Mouse (Mus musculus) kidney, embryonic 15.5 days (tissue): ENCODE data around the gene Btrc. TPM values are rescaled to one million over a fixed set of nuclear protein-coding genes. Genes with fewer than 3 reads are reported as not detected.

ENCODE experiments used
- ATAC-seq: fragments of 200-750 bp; cut with Nextera tagmentation; replicated peaks from 2 replicates; pipeline ENCODE4 v1.8.0; 2017; ENCODE audit warnings: moderate TSS enrichment; ENCODE audit not compliant: low FRiP score
- H3K27ac ChIP-seq: fragments of 300-500 bp; sonication (generic); 2 replicates; pipeline ENCODE4 v1.5.1; 2015; ENCODE audit warnings: mild to moderate bottlenecking, inconsistent platforms
- H3K27me3 ChIP-seq: fragments of 300-500 bp; sonication (generic); 2 replicates; pipeline ENCODE4 v1.6.1; 2015; ENCODE audit warnings: inconsistent platforms
- H3K36me3 ChIP-seq: fragments of 300-500 bp; sonication (generic); 2 replicates; pipeline ENCODE4 v1.6.1; 2015; ENCODE audit warnings: inconsistent platforms
- H3K4me1 ChIP-seq: fragments of 300-500 bp; sonication (generic); 2 replicates; pipeline ENCODE4 v1.6.1; 2015; ENCODE audit warnings: inconsistent platforms
- H3K4me2 ChIP-seq: fragments of 300-500 bp; sonication (generic); 2 replicates; pipeline ENCODE4 v1.6.1; 2015; ENCODE audit warnings: moderate library complexity, mild to moderate bottlenecking, inconsistent platforms
- H3K4me3 ChIP-seq: fragments of 300-500 bp; sonication (generic); replicated peaks from 2 replicates; pipeline ENCODE4 v1.5.1; 2015; ENCODE audit warnings: mild to moderate bottlenecking, inconsistent platforms
- H3K9ac ChIP-seq: fragments of 300-500 bp; sonication (generic); 2 replicates; pipeline ENCODE4 v1.6.1; 2015; ENCODE audit warnings: mild to moderate bottlenecking, inconsistent platforms
- H3K9me3 ChIP-seq: fragments of 300-500 bp; sonication (generic); replicated peaks from 2 replicates; pipeline ENCODE4 v1.6.1; 2016; ENCODE audit warnings: inconsistent platforms
- WGBS: fragments of 180-500 bp; shearing (Covaris S2); methylation state at CpG from one replicate; pipeline ENCODE4 v1.1.7; 2015; ENCODE audit warnings: mixed read lengths; 5-methylcytosine and 5-hydroxymethylcytosine counted together
- polyA plus RNA-seq: library from polyadenylated mRNA; unstranded; fragments of >200 nt; fragmentation: Nextera tagmentation; extraction: Ambion mirVana; gene quantifications from 2 replicates; pipeline ENCODE4 v1.2.1, GENCODE M21; 2015

The Btrc gene
- polyA plus RNA-seq, 1 experiment from 2014 or later: 49.3 TPM

GRCm38 (mm10) chr19:45447886-45448285 is 84.4 kb downstream of the Btrc start:
- 61% methylated on average over 1 of the region's 1 CpGs for WGBS

GRCm38 (mm10) chr19:45454391-45454790 is 90.9 kb downstream of the Btrc start:
- H3K36me3 ChIP-seq: peaks cover 12% of the 10 kb centered on the region; the same call in 1 of the 2 replicates
- no peak for ATAC-seq
- H3K27ac ChIP-seq: no peak overlapping the region
- H3K9ac ChIP-seq: no peak overlapping the region
- whole genome bisulfite sequencing: 97% methylated on average over 3 of the region's 3 CpGs
- peaks cover 7% of the 10 kb centered on the region for H3K4me1 ChIP-seq
- no peak overlapping the region for H3K4me3 ChIP-seq
- no peaks in the 10 kb centered on the region for H3K9me3 ChIP-seq
- H3K4me2 ChIP-seq: no peak overlapping the region
- H3K27me3 ChIP-seq: no peaks in the 10 kb centered on the region

More at GRCm38 (mm10) chr19:45447886-45448285, 84.4 kb downstream of the Btrc start:
- Histone ChIP-seq H3K9me3 (no peaks in the 10 kb centered on the region), H3K9ac (no peak overlapping the region), H3K4me3 (no peak overlapping the region), H3K36me3 (peaks cover 7% of the 10 kb centered on the region; the same call in 1 of the 2 replicates), H3K4me1 (0 out of 2 replicates have a peak, but pooled peaks cover 3% of the 10 kb centered on the region), H3K4me2 (no peak overlapping the region), H3K27me3 (no peaks in the 10 kb centered on the region), H3K27ac (no peak overlapping the region)
- ATAC-seq: no peak

- peaks cover 14% of the 10 kb centered on the region for H3K4me1 ChIP-seq
- ATAC-seq: no peak
- 90% methylated on average over 7 of the region's 7 CpGs for WGBS
- no peaks in the 10 kb centered on the region for H3K27me3 ChIP-seq
- H3K4me3 ChIP-seq: no peak overlapping the region
- no peaks in the 10 kb centered on the region for H3K9me3 ChIP-seq
- H3K27ac ChIP-seq: no peak overlapping the region
- peaks cover 12% of the 10 kb centered on the region; the same call in 1 of the 2 replicates for H3K36me3 ChIP-seq
- no peak overlapping the region for H3K9ac ChIP-seq
- H3K4me2 ChIP-seq: no peak overlapping the region
Observed at GRCm38 (mm10) chr19:45456896-45457295, 93.4 kb downstream of the Btrc start.

- no peak overlapping the region for H3K4me2 ChIP-seq
Observed at GRCm38 (mm10) chr19:45458702-45459101, 95.2 kb downstream of the Btrc start.

GRCm38 (mm10) chr19:45459931-45460665 is 96.6 kb downstream of the Btrc start:
- 34% methylated on average over 9 of the region's 9 CpGs for WGBS
- Histone ChIP-seq H3K4me1 (peaks cover 14% of the 10 kb centered on the region), H3K9me3 (no peaks in the 10 kb centered on the region), H3K9ac (no peak overlapping the region), H3K27ac (no peak overlapping the region), H3K4me2 (no peak overlapping the region), H3K4me3 (no peak overlapping the region), H3K27me3 (no peaks in the 10 kb centered on the region), H3K36me3 (0 out of 2 replicates have a peak, but pooled peaks cover 5% of the 10 kb centered on the region)
- ATAC-seq: no peak

More at GRCm38 (mm10) chr19:45458702-45459101, 95.2 kb downstream of the Btrc start:
- WGBS: 30% methylated on average over 7 of the region's 7 CpGs
- 0 out of 2 replicates have a peak, but pooled peaks cover 5% of the 10 kb centered on the region for H3K36me3 ChIP-seq
- ATAC-seq: no peak
- H3K9me3 ChIP-seq: no peaks in the 10 kb centered on the region
- no peak overlapping the region for H3K9ac ChIP-seq
- no peak overlapping the region for H3K4me3 ChIP-seq
- H3K27ac ChIP-seq: no peak overlapping the region
- H3K4me1 ChIP-seq: peaks cover 14% of the 10 kb centered on the region
- no peaks in the 10 kb centered on the region for H3K27me3 ChIP-seq

- Histone ChIP-seq H3K9me3 (no peaks in the 10 kb centered on the region), H3K4me3 (no peak overlapping the region), H3K4me2 (no peak overlapping the region), H3K9ac (no peak overlapping the region), H3K27me3 (no peaks in the 10 kb centered on the region), H3K27ac (no peak overlapping the region), H3K4me1 (peaks cover 14% of the 10 kb centered on the region), H3K36me3 (0 out of 2 replicates have a peak, but pooled peaks cover 5% of the 10 kb centered on the region)
- 36% methylated on average over 10 of the region's 10 CpGs for WGBS
- ATAC-seq: no peak
Observed at GRCm38 (mm10) chr19:45460749-45461736, 97.5 kb downstream of the Btrc start.

- H3K36me3 ChIP-seq: peaks cover 6% of the 10 kb centered on the region; the same call in 1 of the 2 replicates
- no peak for ATAC-seq
- H3K27me3 ChIP-seq: no peaks in the 10 kb centered on the region
- H3K27ac ChIP-seq: no peak overlapping the region
- H3K4me1 ChIP-seq: peaks cover 6% of the 10 kb centered on the region
- WGBS: 96% methylated on average over 5 of the region's 5 CpGs
- H3K9me3 ChIP-seq: no peaks in the 10 kb centered on the region
- no peak overlapping the region for H3K4me2 ChIP-seq
- no peak overlapping the region for H3K4me3 ChIP-seq
- H3K9ac ChIP-seq: no peak overlapping the region
Observed at GRCm38 (mm10) chr19:45469760-45470159, 106.2 kb downstream of the Btrc start.

GRCm38 (mm10) chr19:45472691-45473520 is 109.4 kb downstream of the Btrc start:
- H3K9ac ChIP-seq: no peak overlapping the region
- H3K27me3 ChIP-seq: no peaks in the 10 kb centered on the region
- no peak overlapping the region for H3K4me2 ChIP-seq
- H3K4me3 ChIP-seq: no peak overlapping the region
- H3K27ac ChIP-seq: peak overlapping the region; percentile 32; the same call in 1 of the 2 replicates
- peaks cover 6% of the 10 kb centered on the region; the same call in 1 of the 2 replicates for H3K36me3 ChIP-seq
- H3K4me1 ChIP-seq: peaks cover 16% of the 10 kb centered on the region
- WGBS: 48% methylated on average over 11 of the region's 11 CpGs
- no peaks in the 10 kb centered on the region for H3K9me3 ChIP-seq
- no peak for ATAC-seq

GRCm38 (mm10) chr19:45474686-45475085 is 111.2 kb downstream of the Btrc start:
- H3K4me3 ChIP-seq: no peak overlapping the region
- H3K36me3 ChIP-seq: peaks cover 6% of the 10 kb centered on the region; the same call in 1 of the 2 replicates
- ATAC-seq: no peak
- H3K27ac ChIP-seq: no peak overlapping the region
- no peak overlapping the region for H3K4me2 ChIP-seq
- H3K9ac ChIP-seq: no peak overlapping the region
- 55% methylated on average over 4 of the region's 4 CpGs for WGBS
- H3K4me1 ChIP-seq: peaks cover 16% of the 10 kb centered on the region
- H3K27me3 ChIP-seq: no peaks in the 10 kb centered on the region
- no peaks in the 10 kb centered on the region for H3K9me3 ChIP-seq

- 0 out of 2 replicates have a peak overlapping the region, but pooled peaks have one; percentile 19 for H3K4me2 ChIP-seq
Observed at GRCm38 (mm10) chr19:45475928-45476553, 112.5 kb downstream of the Btrc start.

GRCm38 (mm10) chr19:45479548-45479947 is 116.0 kb downstream of the Btrc start:
- no peak overlapping the region for H3K4me2 ChIP-seq
- WGBS: 78% methylated on average over 6 of the region's 6 CpGs
- peaks cover 10% of the 10 kb centered on the region; the same call in 1 of the 2 replicates for H3K4me1 ChIP-seq

More at GRCm38 (mm10) chr19:45475928-45476553, 112.5 kb downstream of the Btrc start:
- no peaks in the 10 kb centered on the region for H3K27me3 ChIP-seq
- H3K27ac ChIP-seq: no peak overlapping the region
- ATAC-seq: no peak
- 53% methylated on average over 24 of the region's 24 CpGs for WGBS
- peaks cover 6% of the 10 kb centered on the region; the same call in 1 of the 2 replicates for H3K36me3 ChIP-seq
- H3K9ac ChIP-seq: 0 out of 2 replicates have a peak overlapping the region, but pooled peaks have one; percentile 2
- no peak overlapping the region for H3K4me3 ChIP-seq
- no peaks in the 10 kb centered on the region for H3K9me3 ChIP-seq
- H3K4me1 ChIP-seq: peaks cover 16% of the 10 kb centered on the region

More at GRCm38 (mm10) chr19:45479548-45479947, 116.0 kb downstream of the Btrc start:
- no peak for ATAC-seq
- no peaks in the 10 kb centered on the region for H3K36me3 ChIP-seq
- no peak overlapping the region for H3K27ac ChIP-seq
- no peaks in the 10 kb centered on the region for H3K27me3 ChIP-seq
- H3K4me3 ChIP-seq: no peak overlapping the region
- H3K9me3 ChIP-seq: no peaks in the 10 kb centered on the region
- H3K9ac ChIP-seq: no peak overlapping the region
